Mouse (Mus musculus): Measurements from ENCODE around the gene Gemin6.
"Not testable (repeated sequence)": the region's sequence is repeated elsewhere in the genome, so short reads cannot be mapped to it uniquely, and the experiment has no call there.

- not testable (repeated sequence) for TF ChIP-seq CTCF (IDR thresholded peaks at IDR 0.05); POLR2A (IDR thresholded peaks at IDR 0.05; ENCODE audit: insufficient read depth, low read depth, low read length); EP300 (IDR thresholded peaks at IDR 0.05; ENCODE audit: insufficient read depth, low read depth, low read length)
Observed at GRCm38 (mm10) chr17:80225142-80225541, 901 bp downstream of the Gemin6 start.
